7 mouse cellular contexts compared by ENCODE assay signal in genomic region chr5:142932084-142932685, GRCm38 (mm10). TPM values are rescaled to one million over a fixed set of nuclear protein-coding genes. Genes with fewer than 3 reads are reported as not detected.
A peak's percentile ranks its signal among the peaks of the same experiment; 100 is the strongest.
DNase-seq lines count a peak whose midpoint lies in the region; ATAC-seq and TF ChIP-seq lines count a peak whose summit lies in the region.

No protein-coding gene starts in this region.

- ATAC-seq in forebrain, embryonic 11.5 days (replicated peaks; ENCODE audit: low FRiP score): no peak
- peak; percentile 61 for ATAC-seq in heart, postnatal 0 days (ENCODE audit: insufficient read depth, low read depth)

- peak overlapping the region; percentile 18; the same call in 1 of the 2 replicates for H3K4me2 ChIP-seq in forebrain, embryonic 11.5 days (ENCODE audit: low read depth, low read length, severe bottlenecking)
- peak overlapping the region; percentile 32 for H3K4me2 ChIP-seq in heart, postnatal 0 days (ENCODE audit: low read depth, low read length)

- no peak overlapping the region for H3K9ac ChIP-seq in forebrain, embryonic 11.5 days (ENCODE audit: low read length)
- no peak overlapping the region for H3K9ac ChIP-seq in heart, postnatal 0 days (replicated peaks; ENCODE audit: low read depth, low read length)

- peak; percentile 75 for TF ChIP-seq CTCF in heart, postnatal 0 days (IDR thresholded peaks at IDR 0.05; ENCODE audit: low read depth)
- TF ChIP-seq CTCF in lung, adult 2 months (IDR thresholded peaks at IDR 0.05; ENCODE audit: insufficient read depth, low read length): peak; percentile 86

- DNase-seq in NIH3T3 (ENCODE audit: low read depth): peak; percentile 94
- peak; percentile 84 for DNase-seq in c-Kit-positive CD71-positive TER-119-positive erythroid progenitor cells, embryonic 14.5 days (ENCODE audit: low spot score)
- peak; percentile 77 for DNase-seq in forebrain, embryonic 11.5 days (ENCODE audit: low spot score)
- peak; percentile 89 for DNase-seq in heart, postnatal 0 days (ENCODE audit: low spot score)
- peak; percentile 90 for DNase-seq in layer of hippocampus, adult 11-12 months (ENCODE audit: low spot score)
- peak; percentile 72 for DNase-seq in lung, adult 2 months
- DNase-seq in right cerebral cortex, adult 2 months (ENCODE audit: low spot score in 2 of 2): peak; percentile 76

- H3K9me3 ChIP-seq in forebrain, embryonic 11.5 days (ENCODE audit: control insufficient read depth, low read length): no peaks in the 10 kb centered on the region
- H3K9me3 ChIP-seq in heart, postnatal 0 days (replicated peaks; ENCODE audit: control insufficient read depth, low read length): no peaks in the 10 kb centered on the region

- H3K27ac ChIP-seq in forebrain, embryonic 11.5 days (ENCODE audit: low read depth, low read length): no peak overlapping the region
- H3K27ac ChIP-seq in heart, postnatal 0 days (ENCODE audit: low read depth): peak overlapping the region; percentile 22; the same call in 1 of the 2 replicates

- TF ChIP-seq POLR2A in lung, adult 2 months (IDR thresholded peaks at IDR 0.05; ENCODE audit: borderline replicate concordance, extremely low read depth, low read depth, low read length): no peak

- WGBS in forebrain, embryonic 11.5 days: 25% methylated on average over 9 of the region's 9 CpGs
- 14% methylated on average over 9 of the region's 9 CpGs for WGBS in heart, postnatal 0 days
- WGBS in lung, adult 2 months: 18% methylated on average over 9 of the region's 9 CpGs

- no peak overlapping the region for H3K4me3 ChIP-seq in forebrain, embryonic 11.5 days (ENCODE audit: low read depth, low read length)
- no peak overlapping the region for H3K4me3 ChIP-seq in heart, postnatal 0 days (ENCODE audit: low read depth, low read length)
- peak overlapping the region; percentile 4 for H3K4me3 ChIP-seq in lung, adult 2 months (replicated peaks; ENCODE audit: extremely low read depth, low read depth, low read length)

- no peaks in the 10 kb centered on the region; the same call in 1 of the 2 replicates for H3K27me3 ChIP-seq in forebrain, embryonic 11.5 days (ENCODE audit: control insufficient read depth, insufficient read depth, low read length)
- no peaks in the 10 kb centered on the region for H3K27me3 ChIP-seq in heart, postnatal 0 days (ENCODE audit: control insufficient read depth, insufficient read depth, low read length)

- peak; percentile 33; the same call in 1 of the 2 replicates for TF ChIP-seq EP300 in heart, postnatal 0 days (IDR thresholded peaks at IDR 0.05; ENCODE audit: low read depth)

- H3K36me3 ChIP-seq in forebrain, embryonic 11.5 days (ENCODE audit: control insufficient read depth, insufficient read depth, low read length): no peaks in the 10 kb centered on the region
- H3K36me3 ChIP-seq in heart, postnatal 0 days (replicated peaks; ENCODE audit: control insufficient read depth, insufficient read depth, low read length): no peaks in the 10 kb centered on the region

- H3K4me1 ChIP-seq in forebrain, embryonic 11.5 days (replicated peaks; ENCODE audit: control insufficient read depth, insufficient read depth, low read length): peaks cover 10% of the 10 kb centered on the region
- H3K4me1 ChIP-seq in heart, postnatal 0 days (ENCODE audit: control insufficient read depth, insufficient read depth): peaks cover 16% of the 10 kb centered on the region; the same call in 1 of the 2 replicates
- H3K4me1 ChIP-seq in lung, adult 2 months (ENCODE audit: control insufficient read depth, insufficient read depth, low read length): peaks cover 8% of the 10 kb centered on the region

RNA-seq across cellular contexts. Expression of gene Actb, which starts 25.6 kb away (rescaled TPM):
- polyA plus RNA-seq in forebrain, embryonic 11.5 days (2014; fragmentation: Nextera tagmentation; extraction: Ambion mirVana): 13,526 and 13,808 TPM in 2 replicates
- 2,129 and 2,574 TPM in 2 replicates for total RNA-seq in heart, postnatal 0 days (2014; rRNA removed; ENCODE audit: low replicate concordance)
- polyA plus RNA-seq in heart, postnatal 0 days (2015; fragmentation: Nextera tagmentation; extraction: Ambion mirVana): 4,473 and 4,544 TPM in 2 replicates
- polyA plus RNA-seq in lung, adult 2 months (2012; rRNA removed): 5,708 and 6,451 TPM in 2 replicates

RNA-seq across cellular contexts. Expression of gene Fscn1, which starts 28.0 kb away (rescaled TPM):
- polyA plus RNA-seq in forebrain, embryonic 11.5 days (2014; fragmentation: Nextera tagmentation; extraction: Ambion mirVana): 680 and 728 TPM in 2 replicates
- 101 and 104 TPM in 2 replicates for total RNA-seq in heart, postnatal 0 days (2014; rRNA removed; ENCODE audit: low replicate concordance)
- polyA plus RNA-seq in heart, postnatal 0 days (2015; fragmentation: Nextera tagmentation; extraction: Ambion mirVana): 77.9 and 78.7 TPM in 2 replicates
- 21.0 and 26.3 TPM in 2 replicates for polyA plus RNA-seq in lung, adult 2 months (2012; rRNA removed)

RNA-seq across cellular contexts. Expression of gene Fbxl18, which starts 37.0 kb away (rescaled TPM):
- polyA plus RNA-seq in forebrain, embryonic 11.5 days (2014; fragmentation: Nextera tagmentation; extraction: Ambion mirVana): 15.4 and 16.0 TPM in 2 replicates
- 12.5 and 17.8 TPM in 2 replicates for total RNA-seq in heart, postnatal 0 days (2014; rRNA removed; ENCODE audit: low replicate concordance)
- 6.8 and 7.3 TPM in 2 replicates for polyA plus RNA-seq in heart, postnatal 0 days (2015; fragmentation: Nextera tagmentation; extraction: Ambion mirVana)
- polyA plus RNA-seq in lung, adult 2 months (2012; rRNA removed): 21.3 and 22.5 TPM in 2 replicates
